Mouse (Mus musculus): ENCODE measurements around the gene Rbpj. TPM values are rescaled to one million over a fixed set of nuclear protein-coding genes. Genes with fewer than 3 reads are reported as not detected.

Rbpj gene
- polyA plus RNA-seq, 1 experiment: 13.6 TPM

- Histone ChIP-seq H3K4me1 (peaks cover 70% of the 10 kb centered on the region), H3K4me3 (replicated peaks) (peak overlapping the region; percentile 23)
- TF ChIP-seq GATA1 (IDR thresholded peaks at IDR 0.05; ENCODE audit: borderline replicate concordance, low read length): no peak
- no peak for TF ChIP-seq FLI1 (IDR thresholded peaks at IDR 0.05; ENCODE audit: low read length)
Observed at GRCm38 (mm10) chr5:53466422-53467333, 726 bp downstream of the Rbpj start.

GRCm38 (mm10) chr5:53467602-53468001 is 1.6 kb downstream of the Rbpj start:
- H3K9me3 ChIP-seq: no peaks in the 10 kb centered on the region
- no peaks in the 10 kb centered on the region for H3K36me3 ChIP-seq (replicated peaks; ENCODE audit: low read length)
- no peak overlapping the region for H3K4me3 ChIP-seq (replicated peaks)
- H3K4me1 ChIP-seq: peaks cover 73% of the 10 kb centered on the region
- no peak for TF ChIP-seq FLI1 (IDR thresholded peaks at IDR 0.05; ENCODE audit: low read length)
- no peak for TF ChIP-seq GATA1 (IDR thresholded peaks at IDR 0.05; ENCODE audit: borderline replicate concordance, low read length)
- no peaks in the 10 kb centered on the region for H3K27me3 ChIP-seq (replicated peaks)

More at GRCm38 (mm10) chr5:53466422-53467333, 726 bp downstream of the Rbpj start:
- no peaks in the 10 kb centered on the region for H3K36me3 ChIP-seq (replicated peaks; ENCODE audit: low read length)
- no peaks in the 10 kb centered on the region for H3K9me3 ChIP-seq
- no peaks in the 10 kb centered on the region for H3K27me3 ChIP-seq (replicated peaks)

- no peak overlapping the region for H3K4me3 ChIP-seq (replicated peaks)
- H3K27me3 ChIP-seq (replicated peaks): no peaks in the 10 kb centered on the region
- peaks cover 74% of the 10 kb centered on the region for H3K4me1 ChIP-seq
- TF ChIP-seq FLI1 (IDR thresholded peaks at IDR 0.05; ENCODE audit: low read length) (no peak), GATA1 (IDR thresholded peaks at IDR 0.05; ENCODE audit: borderline replicate concordance, low read length) (no peak)
- no peaks in the 10 kb centered on the region for H3K36me3 ChIP-seq (replicated peaks; ENCODE audit: low read length)
- no peaks in the 10 kb centered on the region for H3K9me3 ChIP-seq
Observed at GRCm38 (mm10) chr5:53468366-53468765, 2.4 kb downstream of the Rbpj start.

DNA sequence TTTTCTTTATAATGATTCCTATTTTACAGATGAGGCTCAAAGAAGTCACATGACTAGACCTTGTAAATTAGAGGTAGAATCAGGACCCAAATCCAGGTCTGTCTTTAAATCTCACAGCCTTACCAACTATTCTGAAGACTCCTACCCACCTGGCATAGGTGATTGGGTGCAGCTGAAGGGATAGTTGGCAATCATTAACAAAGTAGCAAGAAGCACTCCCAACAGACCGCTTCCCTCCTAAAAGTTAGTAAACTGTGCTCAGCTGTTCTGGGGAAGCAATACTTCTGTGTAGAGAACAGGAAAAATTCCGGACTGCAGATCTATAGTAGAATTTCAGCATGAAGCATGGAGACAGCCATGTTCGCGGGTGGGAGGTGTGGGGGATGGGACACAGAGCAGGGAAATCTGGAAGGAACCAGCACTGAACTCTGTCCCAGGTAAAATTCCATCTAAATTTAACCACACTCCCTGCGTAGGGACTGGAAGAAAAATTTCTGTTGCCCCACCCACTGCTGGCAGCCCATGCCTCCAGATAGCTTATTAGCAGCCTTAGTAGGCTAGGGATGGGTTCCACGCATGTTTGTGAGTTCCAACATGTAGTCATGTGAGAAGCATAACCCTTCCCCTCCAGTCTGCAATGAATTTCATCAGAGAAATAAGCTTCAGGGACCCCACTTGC is 3.3 kb downstream of the Rbpj start:
- H3K4me3 ChIP-seq (replicated peaks): no peak overlapping the region
- no peaks in the 10 kb centered on the region for H3K36me3 ChIP-seq (replicated peaks; ENCODE audit: low read length)
- H3K4me1 ChIP-seq: peaks cover 76% of the 10 kb centered on the region
- H3K27me3 ChIP-seq (replicated peaks): no peaks in the 10 kb centered on the region
- TF ChIP-seq FLI1 (IDR thresholded peaks at IDR 0.05; ENCODE audit: low read length): no peak
- TF ChIP-seq GATA1 (IDR thresholded peaks at IDR 0.05; ENCODE audit: borderline replicate concordance, low read length): no peak
- no peaks in the 10 kb centered on the region for H3K9me3 ChIP-seq

DNA sequence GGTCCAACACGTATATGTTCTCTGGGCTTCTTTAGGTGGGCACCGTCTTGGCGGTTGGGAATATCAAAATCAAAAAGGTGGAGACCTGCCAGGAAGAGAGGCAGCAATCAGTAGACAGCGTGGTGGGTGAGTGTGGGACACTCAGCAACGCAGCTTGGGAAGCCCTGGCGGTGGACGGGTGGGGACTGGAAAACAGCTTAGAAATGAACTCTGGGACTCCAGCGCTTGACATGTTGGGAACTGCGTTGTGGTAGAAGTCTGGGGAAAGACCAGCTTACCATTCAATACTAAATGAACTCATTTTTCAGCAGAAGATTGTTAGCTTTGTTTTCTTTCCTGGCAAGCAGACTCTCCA is 3.8 kb downstream of the Rbpj start:
- Histone ChIP-seq H3K4me3 (replicated peaks) (no peak overlapping the region), H3K4me1 (peaks cover 76% of the 10 kb centered on the region), H3K27me3 (replicated peaks) (no peaks in the 10 kb centered on the region), H3K9me3 (no peaks in the 10 kb centered on the region), H3K36me3 (replicated peaks; ENCODE audit: low read length) (no peaks in the 10 kb centered on the region)
- TF ChIP-seq GATA1 (IDR thresholded peaks at IDR 0.05; ENCODE audit: borderline replicate concordance, low read length): no peak
- TF ChIP-seq FLI1 (IDR thresholded peaks at IDR 0.05; ENCODE audit: low read length): no peak

- peaks cover 70% of the 10 kb centered on the region for H3K4me1 ChIP-seq
- TF ChIP-seq FLI1 (IDR thresholded peaks at IDR 0.05; ENCODE audit: low read length): no peak
- no peak for TF ChIP-seq GATA1 (IDR thresholded peaks at IDR 0.05; ENCODE audit: borderline replicate concordance, low read length)
Observed at GRCm38 (mm10) chr5:53470141-53471079, 4.5 kb downstream of the Rbpj start.

GRCm38 (mm10) chr5:53472485-53472884 is 6.5 kb downstream of the Rbpj start:
- no peaks in the 10 kb centered on the region for H3K36me3 ChIP-seq (replicated peaks; ENCODE audit: low read length)
- no peak for TF ChIP-seq FLI1 (IDR thresholded peaks at IDR 0.05; ENCODE audit: low read length)
- no peak for TF ChIP-seq GATA1 (IDR thresholded peaks at IDR 0.05; ENCODE audit: borderline replicate concordance, low read length)
- H3K27me3 ChIP-seq (replicated peaks): no peaks in the 10 kb centered on the region
- no peaks in the 10 kb centered on the region for H3K9me3 ChIP-seq
- H3K4me1 ChIP-seq: peaks cover 64% of the 10 kb centered on the region
- peak overlapping the region; percentile 7 for H3K4me3 ChIP-seq (replicated peaks)

More at GRCm38 (mm10) chr5:53470141-53471079, 4.5 kb downstream of the Rbpj start:
- Histone ChIP-seq H3K36me3 (replicated peaks; ENCODE audit: low read length) (no peaks in the 10 kb centered on the region), H3K27me3 (replicated peaks) (no peaks in the 10 kb centered on the region), H3K9me3 (no peaks in the 10 kb centered on the region), H3K4me3 (replicated peaks) (no peak overlapping the region)

DNA sequence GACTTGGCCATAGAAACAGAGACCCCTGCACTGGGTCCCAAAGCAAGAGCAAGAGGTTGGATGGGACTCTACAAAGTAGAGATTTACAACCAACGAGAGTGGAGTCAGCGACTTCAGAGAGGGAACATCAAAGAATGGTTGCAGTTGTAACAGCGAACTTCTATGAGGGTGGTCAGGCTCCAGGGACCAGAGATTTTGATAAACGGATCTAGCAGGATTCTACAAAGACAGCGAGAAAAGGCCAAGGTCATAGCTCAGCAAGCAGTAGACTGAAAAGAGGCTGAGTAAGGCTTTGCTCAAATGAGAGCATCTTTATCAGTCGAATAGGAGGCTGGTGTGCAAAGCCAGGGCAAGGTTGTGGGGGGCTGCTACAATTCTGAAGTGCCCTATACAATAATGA is 13.2 kb downstream of the Rbpj start:
- Histone ChIP-seq H3K9me3 (no peaks in the 10 kb centered on the region), H3K27me3 (replicated peaks) (no peaks in the 10 kb centered on the region), H3K36me3 (replicated peaks; ENCODE audit: low read length) (no peaks in the 10 kb centered on the region), H3K4me3 (replicated peaks) (no peak overlapping the region), H3K4me1 (peaks cover 59% of the 10 kb centered on the region)
- TF ChIP-seq FLI1 (IDR thresholded peaks at IDR 0.05; ENCODE audit: low read length) (no peak), GATA1 (IDR thresholded peaks at IDR 0.05; ENCODE audit: borderline replicate concordance, low read length) (no peak)

DNA sequence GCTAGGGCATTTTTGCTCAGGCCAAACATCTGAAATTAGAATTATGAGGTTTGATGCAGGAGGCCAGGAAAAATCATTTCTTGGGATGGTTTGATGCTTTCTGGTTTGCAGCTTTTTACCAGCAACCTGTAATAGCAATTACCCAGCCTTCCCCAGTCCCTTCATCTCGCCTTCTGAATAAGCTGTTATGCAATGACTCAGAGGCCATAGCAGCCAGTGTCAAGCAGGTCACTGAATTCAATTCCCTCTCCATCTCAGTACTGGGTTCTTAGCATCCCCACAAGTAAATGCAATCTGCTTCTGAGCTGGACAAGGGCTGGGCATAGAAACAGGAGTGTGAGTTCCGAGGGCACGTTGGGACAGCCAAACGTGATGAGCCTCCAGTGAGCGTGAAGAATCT is 13.9 kb downstream of the Rbpj start:
- Histone ChIP-seq H3K4me1 (peaks cover 60% of the 10 kb centered on the region), H3K36me3 (replicated peaks; ENCODE audit: low read length) (no peaks in the 10 kb centered on the region), H3K4me3 (replicated peaks) (no peak overlapping the region), H3K9me3 (no peaks in the 10 kb centered on the region), H3K27me3 (replicated peaks) (no peaks in the 10 kb centered on the region)
- TF ChIP-seq GATA1 (IDR thresholded peaks at IDR 0.05; ENCODE audit: borderline replicate concordance, low read length): no peak
- TF ChIP-seq FLI1 (IDR thresholded peaks at IDR 0.05; ENCODE audit: low read length): no peak

Data from megakaryocyte, embryonic 14.5 days (primary cell).